Mouse (Mus musculus) E14TG2a.4 (cell line): ENCODE results near the gene Pop7.

ENCODE experiments used
- H3K27me3 ChIP-seq: 2 replicates; pipeline ENCODE4 v1.6.1; 2014; ENCODE audit warnings: low read length, control low read depth; ENCODE audit not compliant: insufficient read depth
- H3K36me3 ChIP-seq: 2 replicates; pipeline ENCODE4 v1.6.1; 2014; ENCODE audit warnings: low read length, control low read depth; ENCODE audit not compliant: insufficient read depth
- H3K4me1 ChIP-seq: replicated peaks from 2 replicates; pipeline ENCODE4 v1.6.1; 2014; ENCODE audit warnings: low read depth, low read length, control low read depth
- H3K4me3 ChIP-seq: replicated peaks from 2 replicates; pipeline ENCODE4 v1.5.1; 2014; ENCODE audit warnings: mild to moderate bottlenecking, low read length
- H3K9me3 ChIP-seq: 2 replicates; pipeline ENCODE4 v1.6.1; 2014; ENCODE audit warnings: low read length, control low read depth
- CTCF ChIP-seq: conservative IDR thresholded peaks from 2 replicates; pipeline ENCODE4 v1.5.1; 2014; ENCODE audit warnings: low read length
- NANOG ChIP-seq: IDR thresholded peaks from 2 replicates; pipeline ENCODE4 v1.6.1; 2014; ENCODE audit warnings: borderline replicate concordance, low read length, mixed read lengths
- POU5F1 ChIP-seq: IDR thresholded peaks from 2 replicates; pipeline ENCODE4 v1.6.1; 2014; ENCODE audit warnings: low read length, borderline replicate concordance

The Pop7 gene

GRCm38 (mm10) chr5:137512847-137513794 is 10.8 kb upstream of the Pop7 start:
- no peaks in the 10 kb centered on the region for H3K9me3 ChIP-seq
- peak overlapping the region; percentile 14; the same call in 1 of the 2 replicates for H3K4me3 ChIP-seq
- peaks cover 88% of the 10 kb centered on the region for H3K4me1 ChIP-seq
- no peak for TF ChIP-seq POU5F1
- peak; percentile 51 for TF ChIP-seq CTCF
- no peaks in the 10 kb centered on the region for H3K27me3 ChIP-seq
- peaks cover 65% of the 10 kb centered on the region for H3K36me3 ChIP-seq

GRCm38 (mm10) chr5:137511706-137512105 is 9.4 kb upstream of the Pop7 start:
- Histone ChIP-seq H3K9me3 (no peaks in the 10 kb centered on the region), H3K27me3 (no peaks in the 10 kb centered on the region), H3K4me1 (peaks cover 76% of the 10 kb centered on the region), H3K36me3 (peaks cover 51% of the 10 kb centered on the region), H3K4me3 (peak overlapping the region; percentile 83)
- TF ChIP-seq POU5F1 = no peak
- no peak for TF ChIP-seq NANOG
- TF ChIP-seq CTCF = no peak

GRCm38 (mm10) chr5:137510573-137511390 is 8.5 kb upstream of the Pop7 start:
- H3K9me3 ChIP-seq = no peaks in the 10 kb centered on the region
- H3K27me3 ChIP-seq = no peaks in the 10 kb centered on the region
- H3K36me3 ChIP-seq = peaks cover 43% of the 10 kb centered on the region
- TF ChIP-seq CTCF (no peak), NANOG (no peak), POU5F1 (no peak)
- peaks cover 67% of the 10 kb centered on the region for H3K4me1 ChIP-seq
- H3K4me3 ChIP-seq = peak overlapping the region; percentile 83

GRCm38 (mm10) chr5:137510014-137510501 is 7.7 kb upstream of the Pop7 start:
- H3K36me3 ChIP-seq = peaks cover 36% of the 10 kb centered on the region
- no peaks in the 10 kb centered on the region for H3K9me3 ChIP-seq
- no peak for TF ChIP-seq CTCF
- TF ChIP-seq POU5F1 = no peak
- TF ChIP-seq NANOG = no peak
- H3K27me3 ChIP-seq = no peaks in the 10 kb centered on the region
- peaks cover 60% of the 10 kb centered on the region for H3K4me1 ChIP-seq
- peak overlapping the region; percentile 83 for H3K4me3 ChIP-seq

- Histone ChIP-seq H3K36me3 (peaks cover 21% of the 10 kb centered on the region), H3K4me3 (no peak overlapping the region; the same call in 1 of the 2 replicates), H3K4me1 (peaks cover 47% of the 10 kb centered on the region), H3K9me3 (no peaks in the 10 kb centered on the region), H3K27me3 (no peaks in the 10 kb centered on the region)
- TF ChIP-seq CTCF (no peak), NANOG (no peak), POU5F1 (no peak)
These were observed 1.7 kb upstream of the Pop7 start for GRCm38 (mm10) chr5:137504041-137504440.

GRCm38 (mm10) chr5:137502667-137503110 is 371 bp upstream of the Pop7 start:
- H3K36me3 ChIP-seq = peaks cover 21% of the 10 kb centered on the region
- no peaks in the 10 kb centered on the region for H3K9me3 ChIP-seq
- TF ChIP-seq POU5F1 = no peak
- peak; percentile 95 for TF ChIP-seq CTCF
- TF ChIP-seq NANOG = no peak
- peak overlapping the region; percentile 89 for H3K4me3 ChIP-seq
- peaks cover 36% of the 10 kb centered on the region for H3K4me1 ChIP-seq
- H3K27me3 ChIP-seq = no peaks in the 10 kb centered on the region

- Histone ChIP-seq H3K4me1 (peaks cover 36% of the 10 kb centered on the region), H3K4me3 (no peak overlapping the region; the same call in 1 of the 2 replicates), H3K36me3 (peaks cover 21% of the 10 kb centered on the region), H3K27me3 (no peaks in the 10 kb centered on the region), H3K9me3 (no peaks in the 10 kb centered on the region)
- TF ChIP-seq NANOG (no peak), POU5F1 (no peak), CTCF (no peak)
These were observed 2.1 kb downstream of the Pop7 start for GRCm38 (mm10) chr5:137500186-137500585.

GRCm38 (mm10) chr5:137493831-137494230 is 8.5 kb downstream of the Pop7 start:
- peak overlapping the region; percentile 26; the same call in 1 of the 2 replicates for H3K4me3 ChIP-seq
- H3K4me1 ChIP-seq = peaks cover 8% of the 10 kb centered on the region
- no peak for TF ChIP-seq POU5F1
- TF ChIP-seq CTCF = no peak
- TF ChIP-seq NANOG = no peak
- no peaks in the 10 kb centered on the region for H3K9me3 ChIP-seq
- H3K36me3 ChIP-seq = no peaks in the 10 kb centered on the region
- H3K27me3 ChIP-seq = no peaks in the 10 kb centered on the region; the same call in 1 of the 2 replicates
